Mouse (Mus musculus) lung, postnatal 0 days (tissue): ENCODE data around the gene Atrx. TPM values are rescaled to one million over a fixed set of nuclear protein-coding genes. Genes with fewer than 3 reads are reported as not detected.

Experiments
- ATAC-seq: fragments of 200-750 bp; cut with Nextera tagmentation; 2 replicates; pipeline ENCODE4 v1.8.0; 2017; ENCODE audit warnings: moderate library complexity
- DNase-seq: peaks from one replicate; pipeline ENCODE4 v3.0.0-alpha.2; 2016; ENCODE audit warnings: low spot score
- H3K27ac ChIP-seq: fragments of 300-500 bp; sonication (generic); 2 replicates; pipeline ENCODE4 v1.5.1; 2014; ENCODE audit warnings: antibody characterized with exemption, mild to moderate bottlenecking, low read length, mixed read lengths
- H3K27me3 ChIP-seq: fragments of 300-500 bp; sonication (generic); replicated peaks from 2 replicates; pipeline ENCODE4 v1.6.1; 2014; ENCODE audit warnings: low read length, mixed read lengths; ENCODE audit not compliant: insufficient read depth
- H3K36me3 ChIP-seq: fragments of 300-500 bp; sonication (generic); 2 replicates; pipeline ENCODE4 v1.6.1; 2014; ENCODE audit warnings: low read length, mixed read lengths; ENCODE audit not compliant: insufficient read depth
- H3K4me1 ChIP-seq: fragments of 300-500 bp; sonication (generic); 2 replicates; pipeline ENCODE4 v1.6.1; 2014; ENCODE audit warnings: antibody characterized with exemption, low read depth, low read length, mixed read lengths; ENCODE audit not compliant: insufficient read depth
- H3K4me2 ChIP-seq: fragments of 300-500 bp; sonication (generic); replicated peaks from 2 replicates; pipeline ENCODE4 v1.6.1; 2014; ENCODE audit warnings: low read depth, mild to moderate bottlenecking, low read length, moderate library complexity, mixed read lengths
- H3K4me3 ChIP-seq: fragments of 300-500 bp; sonication (generic); 2 replicates; pipeline ENCODE4 v1.5.1; 2014; ENCODE audit warnings: low read depth, low read length
- H3K9ac ChIP-seq: fragments of 300-500 bp; sonication (generic); replicated peaks from 2 replicates; pipeline ENCODE4 v1.6.1; 2014; ENCODE audit warnings: low read depth, mild to moderate bottlenecking
- H3K9me3 ChIP-seq: fragments of 300-500 bp; sonication (generic); 2 replicates; pipeline ENCODE4 v1.6.1; 2016; ENCODE audit warnings: low read length, mixed read lengths
- CTCF ChIP-seq: IDR thresholded peaks from 2 replicates; pipeline ENCODE4 v1.5.1; 2016; ENCODE audit warnings: antibody characterized with exemption, mild to moderate bottlenecking
- EP300 ChIP-seq: IDR thresholded peaks from 2 replicates; pipeline ENCODE4 v1.6.1; 2016; ENCODE audit warnings: antibody characterized with exemption, mild to moderate bottlenecking, control low read depth
- WGBS: fragments of 180-500 bp; shearing (Covaris S2); extraction: QIAGEN DNeasy Blood & Tissue Kit; methylation state at CpG from one replicate; pipeline ENCODE4 v1.1.7; 2014; 5-methylcytosine and 5-hydroxymethylcytosine counted together
- polyA plus RNA-seq: library from polyadenylated mRNA; unstranded; fragments of >200 nt; fragmentation: Nextera tagmentation; extraction: Ambion mirVana; gene quantifications from 2 replicates; pipeline ENCODE4 v1.2.1, GENCODE M21; 2015

Atrx gene
- polyA plus RNA-seq, 1 experiment from 2014 or later, result 123 TPM

GRCm38 (mm10) chrX:105934341-105934740 lies 5.1 kb upstream of the Atrx start:
- Histone ChIP-seq H3K9ac (no peak overlapping the region), H3K9me3 (no peaks in the 10 kb centered on the region), H3K4me2 (no peak overlapping the region), H3K4me1 (no peaks in the 10 kb centered on the region), H3K36me3 (no peaks in the 10 kb centered on the region), H3K4me3 (no peak overlapping the region; the same call in 1 of the 2 replicates), H3K27ac (no peak overlapping the region), H3K27me3 (no peaks in the 10 kb centered on the region)
- 30% methylated on average over 5 of the region's 5 CpGs for WGBS
- TF ChIP-seq CTCF (no peak), EP300 (no peak)
- peak; percentile 64 for DNase-seq
- ATAC-seq, result peak; percentile 67

GRCm38 (mm10) chrX:105929478-105930038 lies 355 bp upstream of the Atrx start:
- peak overlapping the region; percentile 58 for H3K4me3 ChIP-seq
- no peak overlapping the region for H3K9ac ChIP-seq
- H3K4me1 ChIP-seq, result no peaks in the 10 kb centered on the region; the same call in 1 of the 2 replicates
- TF ChIP-seq EP300, result no peak
- no peak for TF ChIP-seq CTCF
- no peaks in the 10 kb centered on the region for H3K27me3 ChIP-seq
- no peak for DNase-seq
- no peaks in the 10 kb centered on the region for H3K9me3 ChIP-seq
- H3K4me2 ChIP-seq, result peak overlapping the region; percentile 41; the same call in 1 of the 2 replicates
- no peaks in the 10 kb centered on the region for H3K36me3 ChIP-seq
- no peak; the same call in 1 of the 2 replicates for ATAC-seq
- WGBS, result 31% methylated on average over 8 of the region's 8 CpGs
- H3K27ac ChIP-seq, result peak overlapping the region; percentile 90

- Histone ChIP-seq H3K27me3 (no peaks in the 10 kb centered on the region), H3K4me1 (no peaks in the 10 kb centered on the region; the same call in 1 of the 2 replicates), H3K36me3 (no peaks in the 10 kb centered on the region), H3K9me3 (no peaks in the 10 kb centered on the region), H3K4me3 (peak overlapping the region; percentile 58), H3K27ac (peak overlapping the region; percentile 90), H3K4me2 (peak overlapping the region; percentile 52), H3K9ac (peak overlapping the region; percentile 64)
- TF ChIP-seq CTCF, result no peak
- TF ChIP-seq EP300, result no peak
- WGBS, result 15% methylated on average over 25 of the region's 69 CpGs
- DNase-seq (peak; percentile 38), ATAC-seq (peak; percentile 53)
Measured at GRCm38 (mm10) chrX:105927941-105928860, 1.0 kb downstream of the Atrx start.

GRCm38 (mm10) chrX:105926121-105926735 lies 3.0 kb downstream of the Atrx start:
- peak overlapping the region; percentile 30; the same call in 1 of the 2 replicates for H3K4me2 ChIP-seq
- H3K4me1 ChIP-seq, result no peaks in the 10 kb centered on the region; the same call in 1 of the 2 replicates
- peak overlapping the region; percentile 38; the same call in 1 of the 2 replicates for H3K27ac ChIP-seq
- TF ChIP-seq EP300 (no peak), CTCF (no peak)
- H3K9ac ChIP-seq, result no peak overlapping the region
- no peak overlapping the region for H3K4me3 ChIP-seq
- H3K36me3 ChIP-seq, result no peaks in the 10 kb centered on the region
- ATAC-seq (no peak), DNase-seq (no peak)
- no peaks in the 10 kb centered on the region for H3K9me3 ChIP-seq
- 49% methylated on average over 12 of the region's 12 CpGs for WGBS
- no peaks in the 10 kb centered on the region for H3K27me3 ChIP-seq

GRCm38 (mm10) chrX:105924326-105925070 lies 4.7 kb downstream of the Atrx start:
- Histone ChIP-seq H3K4me1 (no peaks in the 10 kb centered on the region; the same call in 1 of the 2 replicates), H3K4me3 (no peak overlapping the region), H3K27ac (no peak overlapping the region), H3K4me2 (no peak overlapping the region), H3K27me3 (no peaks in the 10 kb centered on the region), H3K9me3 (no peaks in the 10 kb centered on the region), H3K36me3 (no peaks in the 10 kb centered on the region), H3K9ac (no peak overlapping the region)
- ATAC-seq (no peak), DNase-seq (no peak)
- no peak for TF ChIP-seq EP300
- TF ChIP-seq CTCF, result no peak
- WGBS, result 80% methylated on average over 5 of the region's 5 CpGs
